Mouse (Mus musculus): ENCODE data around the gene Sec22b.

DNA sequence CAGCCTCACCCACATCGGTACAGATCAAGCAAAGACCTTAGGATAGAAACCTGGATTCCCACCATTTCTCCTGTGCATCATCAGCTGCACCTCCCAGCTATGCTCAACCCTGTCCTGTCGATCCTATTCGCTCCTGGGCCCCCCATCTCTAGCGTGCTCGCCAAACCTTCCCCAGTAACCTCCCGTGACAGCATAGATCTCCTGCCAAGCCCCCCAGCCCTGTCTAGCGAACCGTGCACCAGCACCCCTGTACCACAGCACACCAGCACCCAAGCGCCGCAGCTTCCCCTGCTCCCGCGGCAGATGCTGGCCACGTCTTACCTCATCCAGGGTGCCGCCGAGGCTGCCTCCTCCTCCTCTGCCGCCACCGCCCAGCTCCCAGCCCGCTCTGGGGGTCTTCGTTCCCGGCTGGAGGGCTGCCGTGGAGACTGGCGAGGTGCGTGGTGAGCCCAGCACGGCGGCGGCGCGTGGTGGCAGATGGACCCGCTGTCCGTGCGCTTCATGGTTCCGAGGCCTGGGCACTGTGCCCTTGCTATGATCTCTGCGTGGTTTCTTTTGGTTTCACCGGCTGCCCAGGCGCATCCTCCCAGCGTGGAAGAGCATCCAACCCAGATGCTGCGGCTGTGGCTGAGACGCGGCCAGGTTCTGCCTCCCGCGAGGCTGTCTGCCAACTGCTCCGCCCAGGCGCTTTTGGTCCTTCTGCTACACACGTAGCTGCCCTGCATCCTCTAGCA is 12.7 kb upstream of the Sec22b start, which contains the start of gene Pde4dip:
- TF ChIP-seq CTCF (IDR thresholded peaks at IDR 0.05; ENCODE audit: low read depth, low read length) (no peak), POLR2A (IDR thresholded peaks at IDR 0.05; ENCODE audit: extremely low read depth, insufficient read depth, low read length) (no peak)

All from liver, adult 2 months (tissue).